Mouse (Mus musculus) adrenal gland (tissue): ENCODE results near the gene Hist2h2aa1.
"Not testable (repeated sequence)": the region's sequence is repeated elsewhere in the genome, so short reads cannot be mapped to it uniquely, and the experiment has no call there.

Experiments used
- intact Hi-C: fragments of 180-260 bp; cut with DNase I; formaldehyde crosslinking; loops from one replicate; pipeline ENCODE4 v1.15.1; 2025
- long read RNA-seq, 2 experiments: library from polyadenylated mRNA; unstranded; transcript quantifications; one replicate each; pipeline ENCODE4 v2.0.0; 2020; ENCODE audit warnings: borderline replicate concordance in 1 of 2; ENCODE audit not compliant: insufficient replicate concordance in 1 of 2

Hist2h2aa1 gene
- long read RNA-seq, experiment 1, transcript Hist2h2aa1-201 (1 exons, 586 nt): major isoform, 105 of 105 reads
- long read RNA-seq, experiment 1, partial matches to known transcripts: 0 of 105 reads
- long read RNA-seq, experiment 1, other reads (novel, unspliced or antisense): 0 of 105 reads
- long read RNA-seq, experiment 2, transcript Hist2h2aa1-201 (1 exons, 586 nt): major isoform, 51 of 51 reads
- long read RNA-seq, experiment 2, partial matches to known transcripts: 0 of 51 reads
- long read RNA-seq, experiment 2, other reads (novel, unspliced or antisense): 0 of 51 reads

GRCm38 (mm10) chr3:96245003-96245886 is at the start of gene Hist2h2aa1:
TSS of gene Hist2h2aa1 (plus strand) at chr3:96245497.
- intact Hi-C loops: loop anchor here (2.0 kb wide), 1 partner anchor 24 kb away; the partner anchor contains the start of genes Hist2h2ac and Hist2h2be

DNA sequence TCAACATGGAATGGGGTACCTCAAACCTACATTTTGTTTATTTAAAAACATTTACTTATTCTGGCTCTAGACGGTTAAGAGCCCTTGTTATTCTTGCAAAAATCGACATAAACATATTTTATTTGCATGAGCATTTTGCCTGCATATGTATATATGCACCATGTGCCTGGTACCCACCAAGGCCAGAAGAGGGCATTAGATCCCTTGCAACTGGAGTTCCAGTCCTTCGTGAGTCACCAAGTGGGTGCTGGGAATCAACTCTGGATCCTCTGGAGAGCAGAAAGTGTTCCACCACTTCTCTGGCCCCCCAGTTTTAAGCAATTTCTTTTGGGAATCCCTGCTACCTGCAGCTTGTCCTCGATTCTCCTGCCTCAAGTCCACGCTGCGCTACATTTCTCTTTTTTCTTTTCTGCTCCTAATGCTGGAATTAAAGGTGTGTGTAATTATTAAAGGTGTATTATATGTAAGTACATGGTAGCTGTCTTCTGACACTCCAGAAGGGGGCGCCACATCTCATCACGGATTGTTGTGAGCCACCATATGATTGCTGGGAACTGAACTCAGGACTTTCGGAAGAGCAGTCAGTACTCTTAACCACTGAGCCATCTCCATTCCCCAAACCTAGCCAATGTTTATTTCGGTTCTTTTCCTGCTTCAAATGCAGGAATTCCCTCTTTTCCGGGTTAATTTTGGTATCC is 49.5 kb upstream of the Hist2h2aa1 start:
- intact Hi-C loops: no loop called here

DNA sequence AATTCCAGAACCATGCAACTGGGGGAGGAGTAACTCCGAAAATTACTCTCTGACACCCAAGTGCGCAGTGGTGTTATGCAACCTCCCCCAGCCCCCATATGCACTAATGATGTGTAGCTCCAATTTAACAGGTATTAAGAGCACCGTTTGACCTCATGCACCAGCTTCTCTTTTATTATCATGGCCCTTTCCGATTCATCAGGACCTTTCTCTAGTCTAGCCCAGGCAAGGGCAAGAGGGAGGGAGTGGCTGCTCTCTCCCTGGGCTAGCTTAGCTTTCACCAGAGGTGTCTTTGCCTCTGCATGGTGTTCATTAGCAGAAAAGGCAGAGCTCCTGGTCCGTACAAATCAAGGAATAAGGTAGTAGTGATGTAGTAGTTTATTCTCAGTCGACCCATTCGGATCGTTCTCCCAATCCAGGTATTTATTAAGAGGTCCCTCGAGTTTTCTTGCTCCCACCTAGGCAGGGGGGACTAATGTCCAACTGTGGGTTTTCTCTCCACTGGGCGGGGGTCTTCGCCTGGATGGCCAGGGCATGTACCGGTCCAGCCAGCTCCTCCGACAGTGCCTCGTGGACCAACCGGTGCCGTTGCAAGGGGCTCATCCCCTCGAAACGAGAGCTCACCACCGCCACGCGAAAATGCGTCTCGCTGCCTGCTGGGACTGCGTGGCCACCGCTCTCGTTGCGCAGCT is 48.7 kb upstream of the Hist2h2aa1 start:
- intact Hi-C loops: no loop called here

- intact Hi-C loops: no loop called here
Observed at GRCm38 (mm10) chr3:96197129-96197749, 48.1 kb upstream of the Hist2h2aa1 start.

DNA sequence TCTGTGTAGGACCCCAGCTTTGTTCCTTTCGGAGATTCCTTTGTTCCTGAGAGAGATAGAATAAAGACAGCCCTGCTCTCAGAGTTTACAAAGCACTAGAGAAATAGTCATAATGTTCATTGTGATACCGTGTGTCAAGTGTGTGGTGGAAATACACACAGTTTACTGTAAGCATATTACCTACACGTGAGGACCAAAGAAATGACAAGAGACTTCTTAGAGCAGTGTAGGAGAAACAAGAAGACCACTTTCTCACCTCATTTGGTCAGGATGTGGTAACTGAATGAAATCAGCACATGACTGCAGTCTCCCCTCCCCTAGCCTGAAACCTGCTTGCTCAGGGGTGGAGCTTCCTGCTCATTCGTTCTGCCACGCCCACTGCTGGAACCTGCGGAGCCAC is 47.1 kb upstream of the Hist2h2aa1 start:
- intact Hi-C loops: no loop called here

DNA sequence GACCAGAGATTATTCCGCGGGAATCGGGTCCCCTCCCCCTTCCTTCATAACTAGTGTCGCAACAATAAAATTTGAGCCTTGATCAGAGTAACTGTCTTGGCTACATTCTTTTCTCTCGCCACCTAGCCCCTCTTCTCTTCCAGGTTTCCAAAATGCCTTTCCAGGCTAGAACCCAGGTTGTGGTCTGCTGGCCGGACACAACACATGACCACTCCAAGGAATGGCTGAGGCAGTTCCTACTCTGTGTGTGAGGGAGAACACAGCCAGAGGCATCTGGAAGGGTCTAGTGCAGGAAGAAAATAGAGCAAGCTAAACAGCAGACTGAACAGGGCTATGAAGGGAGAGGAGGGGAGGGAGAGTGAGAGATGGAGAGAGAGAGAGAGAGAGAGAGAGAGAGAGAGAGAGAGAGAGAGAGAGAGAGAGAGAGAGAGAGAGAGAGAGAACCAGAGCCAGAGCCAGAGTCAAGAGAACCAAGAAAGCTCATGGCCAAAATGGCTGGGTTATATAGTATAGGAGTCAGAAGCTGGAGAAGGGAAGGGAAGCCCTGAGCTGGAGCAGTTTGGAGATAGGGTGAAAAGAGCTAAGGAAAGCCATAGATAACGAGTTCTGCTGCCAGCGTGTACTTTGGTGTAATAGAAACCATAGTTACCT is 46.6 kb upstream of the Hist2h2aa1 start:
- intact Hi-C loops: not testable (repeated sequence)

DNA sequence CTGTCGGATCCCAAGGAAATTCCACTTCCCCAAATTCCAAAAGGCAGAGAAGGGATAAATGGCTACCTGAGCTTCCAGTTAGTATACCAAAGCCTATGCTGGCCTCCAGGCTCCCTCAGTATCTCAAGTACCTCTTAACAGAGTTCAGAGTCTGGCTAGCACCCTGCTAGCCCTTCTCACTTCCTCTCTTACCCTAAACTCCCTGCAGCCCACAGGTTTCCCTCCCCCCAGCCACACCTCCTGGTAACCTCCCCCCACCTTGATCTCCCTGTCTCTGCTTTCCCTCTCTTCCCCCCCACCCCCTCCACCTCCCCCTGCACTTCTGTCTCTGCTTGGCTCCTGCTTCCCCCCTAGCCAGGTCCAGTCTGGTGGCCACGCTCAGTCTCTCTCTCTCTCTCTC is 45.6 kb upstream of the Hist2h2aa1 start:
- intact Hi-C loops: no loop called here

GRCm38 (mm10) chr3:96207819-96208218 is 37.5 kb upstream of the Hist2h2aa1 start:
- intact Hi-C loops: no loop called here

- intact Hi-C loops: no loop called here
Observed at GRCm38 (mm10) chr3:96209242-96209641, 36.1 kb upstream of the Hist2h2aa1 start.

DNA sequence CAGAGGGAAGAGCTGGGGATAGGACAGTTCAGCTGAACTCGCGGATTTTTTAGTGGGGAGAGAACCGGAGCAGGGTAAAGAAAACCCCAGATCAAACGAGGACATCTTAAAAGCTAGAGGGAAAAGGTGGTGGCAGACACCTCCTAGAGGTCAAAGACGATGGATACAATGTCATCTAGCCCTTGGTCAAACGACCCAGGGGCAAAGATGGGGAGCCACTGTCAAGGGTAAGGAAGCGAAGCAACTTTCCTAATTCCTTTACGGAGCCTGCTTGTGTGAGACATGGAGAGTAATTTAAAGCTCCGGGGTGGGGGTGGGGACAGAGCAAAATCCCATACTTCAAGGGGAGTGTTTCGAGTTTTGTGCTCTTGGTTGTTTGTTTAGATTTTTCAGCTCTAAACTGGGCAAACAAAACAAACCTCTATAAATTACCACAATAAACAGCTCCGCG is 26.1 kb upstream of the Hist2h2aa1 start:
- intact Hi-C loops: loop anchor here (5.0 kb wide), 2 partner anchors 43 to 57 kb away; partner anchors contain the start of genes Hist2h4 and Mtmr11

DNA sequence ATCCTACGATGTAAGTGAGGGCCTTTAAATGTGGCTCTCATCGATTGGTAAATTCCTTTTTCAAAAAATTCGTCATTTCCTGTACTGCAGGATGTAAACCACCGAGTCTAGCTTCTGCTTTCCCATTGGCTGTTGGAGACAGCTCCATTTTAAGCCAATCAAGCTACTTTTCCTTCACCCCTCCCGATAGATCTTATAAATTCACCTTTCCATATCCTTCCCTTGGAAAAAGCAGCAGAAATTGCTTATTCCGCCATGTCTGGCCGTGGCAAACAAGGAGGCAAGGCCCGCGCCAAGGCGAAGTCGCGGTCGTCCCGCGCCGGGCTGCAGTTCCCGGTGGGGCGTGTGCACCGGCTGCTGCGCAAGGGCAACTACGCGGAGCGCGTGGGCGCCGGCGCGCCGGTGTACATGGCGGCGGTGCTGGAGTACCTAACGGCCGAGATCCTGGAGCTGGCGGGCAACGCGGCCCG is 25.6 kb upstream of the Hist2h2aa1 start, which contains the start of the genes Bola1 and Hist2h2ab:
TSS of gene Bola1 (minus strand) at position 49 of the 470 bp plus-strand sequence.
TSS of gene Hist2h2ab (plus strand) at position 205 of the 470 bp plus-strand sequence.
- intact Hi-C loops: loop anchor here (2.0 to 5.0 kb wide), 3 partner anchors 25 to 57 kb away; partner anchors contain the start of genes Hist2h2aa1, Hist2h4 and Mtmr11

- intact Hi-C loops: loop anchor here (2.0 kb wide), 1 partner anchor 25 kb away; the partner anchor contains the start of gene Hist2h2aa1
Observed at GRCm38 (mm10) chr3:96220131-96220764, 25.0 kb upstream of the Hist2h2aa1 start.

- intact Hi-C loops: loop anchor here (2.0 kb wide), 1 partner anchor 24 kb away; the partner anchor contains the start of gene Hist2h2aa1
Observed at GRCm38 (mm10) chr3:96220765-96221639, 24.3 kb upstream of the Hist2h2aa1 start, which contains the start of the genes Hist2h2ac and Hist2h2be. TSS of gene Hist2h2ac (minus strand) at chr3:96220880. TSS of gene Hist2h2be (plus strand) at chr3:96221119.

DNA sequence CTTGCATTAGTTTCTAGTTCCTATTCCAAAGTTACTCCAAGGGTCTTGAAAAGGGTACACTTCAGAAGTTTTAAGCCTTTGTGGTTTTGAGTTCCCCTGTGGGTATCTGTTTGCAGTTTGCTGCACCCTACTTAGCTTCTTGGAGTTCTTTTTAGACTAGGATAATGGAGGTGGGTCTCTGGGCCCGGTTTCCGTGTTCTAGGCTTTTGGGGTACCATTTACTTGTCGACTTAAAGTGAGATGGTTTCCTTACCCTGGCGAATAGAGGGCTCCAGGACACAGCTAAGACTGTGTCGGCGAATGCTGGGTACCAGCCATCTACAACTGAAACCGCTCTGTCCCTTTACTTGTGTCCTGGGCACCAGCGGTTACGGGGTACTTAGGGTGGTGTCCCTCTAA is 23.7 kb upstream of the Hist2h2aa1 start:
- intact Hi-C loops: loop anchor here (2.0 kb wide), 1 partner anchor 23 kb away; the partner anchor contains the start of gene Hist2h2aa1

DNA sequence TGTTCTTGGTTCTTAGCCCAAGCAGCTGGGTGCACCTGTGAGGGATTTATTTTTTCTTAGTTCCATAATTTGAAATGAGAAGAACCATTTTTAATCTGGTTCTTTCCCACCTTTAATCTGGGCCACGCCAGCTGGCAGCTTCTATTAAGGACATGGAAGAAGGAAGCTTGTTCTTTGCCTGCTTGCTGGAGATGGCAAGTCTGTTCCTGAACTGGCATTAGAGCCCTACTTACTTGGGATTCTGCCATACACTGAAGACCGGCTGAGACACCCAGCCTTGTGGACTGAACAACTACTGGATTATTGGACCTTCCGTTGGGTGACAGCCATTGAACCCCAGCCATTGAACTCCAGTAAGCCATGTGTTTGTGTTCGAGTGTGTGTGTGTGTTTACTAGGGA is 22.5 kb upstream of the Hist2h2aa1 start:
- intact Hi-C loops: no loop called here

- intact Hi-C loops: no loop called here
Observed at GRCm38 (mm10) chr3:96225421-96225820, 19.9 kb upstream of the Hist2h2aa1 start.
